Mouse (Mus musculus) liver, postnatal 0 days (tissue): ENCODE measurements at regions not wholly inside any gene's neighbourhood (a gene's known extent, or its start where the extent isn't known, plus 50 kb on each side); places are given as distances from the start of the nearest gene placed in this dataset.

Experiments used
- ATAC-seq: fragments of 200-750 bp; cut with Nextera tagmentation; 2 replicates; pipeline ENCODE4 v1.8.0; 2017; ENCODE audit warnings: mild to moderate bottlenecking, moderate library complexity
- DNase-seq: peaks from one replicate; pipeline ENCODE4 v3.0.0-alpha.2; 2016
- H3K27ac ChIP-seq: fragments of 300-500 bp; sonication (generic); 2 replicates; pipeline ENCODE4 v1.5.1; 2014; ENCODE audit warnings: antibody characterized with exemption, moderate library complexity, mild to moderate bottlenecking, low read depth
- H3K27me3 ChIP-seq: fragments of 300-500 bp; sonication (generic); 2 replicates; pipeline ENCODE4 v1.6.1; 2014; ENCODE audit warnings: low read length, control low read depth, mixed read lengths; ENCODE audit not compliant: insufficient read depth
- H3K36me3 ChIP-seq: fragments of 300-500 bp; sonication (generic); replicated peaks from 2 replicates; pipeline ENCODE4 v1.6.1; 2014; ENCODE audit warnings: mild to moderate bottlenecking, control low read depth, low read length, moderate library complexity, mixed read lengths; ENCODE audit not compliant: insufficient read depth
- H3K4me1 ChIP-seq: fragments of 300-500 bp; sonication (generic); 2 replicates; pipeline ENCODE4 v1.6.1; 2014; ENCODE audit warnings: antibody characterized with exemption, mild to moderate bottlenecking, control low read depth; ENCODE audit not compliant: insufficient read depth
- H3K4me2 ChIP-seq: fragments of 300-500 bp; sonication (generic); 2 replicates; pipeline ENCODE4 v1.6.1; 2014; ENCODE audit warnings: low read depth, mild to moderate bottlenecking, low read length, moderate library complexity, mixed read lengths
- H3K4me3 ChIP-seq: fragments of 300-500 bp; sonication (generic); 2 replicates; pipeline ENCODE4 v1.5.1; 2014; ENCODE audit warnings: low read depth, low read length
- H3K9ac ChIP-seq: fragments of 300-500 bp; sonication (generic); replicated peaks from 2 replicates; pipeline ENCODE4 v1.6.1; 2014; ENCODE audit warnings: mild to moderate bottlenecking, moderate library complexity
- H3K9me3 ChIP-seq: fragments of 300-500 bp; sonication (generic); 2 replicates; pipeline ENCODE4 v1.6.1; 2016; ENCODE audit warnings: mild to moderate bottlenecking, control low read depth, low read length, mixed read lengths
- CTCF ChIP-seq: sonication (generic); IDR thresholded peaks from 2 replicates; pipeline ENCODE4 v1.5.1; 2016; ENCODE audit warnings: antibody characterized with exemption, low read depth
- EP300 ChIP-seq: IDR thresholded peaks from 2 replicates; pipeline ENCODE4 v1.6.1; 2016; ENCODE audit warnings: antibody characterized with exemption, low read depth, mild to moderate bottlenecking
- WGBS: fragments of 180-500 bp; shearing (Covaris S2); extraction: QIAGEN DNeasy Blood & Tissue Kit; methylation state at CpG from one replicate; pipeline ENCODE4 v1.1.7; 2014; ENCODE audit not compliant: insufficient replicate concordance; 5-methylcytosine and 5-hydroxymethylcytosine counted together

DNA sequence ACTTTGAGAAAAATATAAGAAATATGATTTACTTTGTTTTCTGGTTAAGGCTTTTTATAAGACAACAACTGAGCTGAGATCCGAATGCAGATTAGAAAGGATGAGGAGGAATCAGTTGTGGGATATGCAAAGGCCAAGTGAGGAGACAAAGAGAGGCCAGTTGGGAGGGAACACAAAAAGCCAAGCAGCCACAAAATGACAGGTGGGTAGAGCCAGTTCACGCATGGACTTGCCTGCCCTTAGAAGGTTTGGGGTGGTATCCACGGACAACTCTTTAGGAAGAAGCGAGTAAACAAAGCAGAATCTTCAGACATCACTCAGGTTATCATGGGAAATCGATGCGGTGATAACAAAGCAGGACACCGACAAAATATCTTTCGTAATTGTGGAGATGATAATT, 123.2 kb downstream of the Gm5426 start:
- 86% methylated on average over 8 of the region's 8 CpGs for WGBS
- peaks cover 5% of the 10 kb centered on the region for H3K4me1 ChIP-seq
- ATAC-seq: no peak
- no peak overlapping the region for H3K9ac ChIP-seq
- H3K27me3 ChIP-seq: no peaks in the 10 kb centered on the region
- H3K4me2 ChIP-seq: no peak overlapping the region
- no peak overlapping the region for H3K27ac ChIP-seq
- H3K9me3 ChIP-seq: no peaks in the 10 kb centered on the region
- H3K4me3 ChIP-seq: no peak overlapping the region
- TF ChIP-seq CTCF: no peak
- TF ChIP-seq EP300: no peak
- no peak for DNase-seq
- no peaks in the 10 kb centered on the region for H3K36me3 ChIP-seq

DNA sequence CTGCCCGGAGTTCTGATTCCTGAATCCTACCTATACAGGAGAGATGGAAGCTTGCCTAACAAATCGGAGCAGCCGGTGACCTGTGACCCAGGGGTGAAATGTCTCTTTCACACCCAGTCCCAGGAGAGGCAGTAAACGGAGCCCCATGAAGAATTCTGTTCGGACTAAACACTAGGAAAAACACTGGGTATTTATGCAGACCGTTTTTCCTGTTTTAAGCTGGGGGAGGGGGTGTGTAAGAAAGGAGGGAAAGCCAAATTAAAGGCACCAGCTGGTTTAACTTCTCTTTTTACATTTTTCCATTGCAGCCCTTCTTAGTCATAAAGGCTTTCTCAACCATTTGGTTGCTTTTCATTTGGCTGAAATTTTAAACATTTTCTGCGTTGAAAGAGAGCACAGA, 127.1 kb downstream of the Gm5426 start:
- no peak for TF ChIP-seq EP300
- no peak for TF ChIP-seq CTCF
- no peak overlapping the region for H3K4me2 ChIP-seq
- no peak overlapping the region for H3K27ac ChIP-seq
- no peaks in the 10 kb centered on the region for H3K27me3 ChIP-seq
- 31% methylated on average over 7 of the region's 7 CpGs for WGBS
- H3K4me1 ChIP-seq: peaks cover 8% of the 10 kb centered on the region
- no peaks in the 10 kb centered on the region for H3K36me3 ChIP-seq
- no peak overlapping the region for H3K4me3 ChIP-seq
- peak; percentile 16 for DNase-seq
- H3K9me3 ChIP-seq: no peaks in the 10 kb centered on the region
- no peak overlapping the region for H3K9ac ChIP-seq
- ATAC-seq: no peak

DNA sequence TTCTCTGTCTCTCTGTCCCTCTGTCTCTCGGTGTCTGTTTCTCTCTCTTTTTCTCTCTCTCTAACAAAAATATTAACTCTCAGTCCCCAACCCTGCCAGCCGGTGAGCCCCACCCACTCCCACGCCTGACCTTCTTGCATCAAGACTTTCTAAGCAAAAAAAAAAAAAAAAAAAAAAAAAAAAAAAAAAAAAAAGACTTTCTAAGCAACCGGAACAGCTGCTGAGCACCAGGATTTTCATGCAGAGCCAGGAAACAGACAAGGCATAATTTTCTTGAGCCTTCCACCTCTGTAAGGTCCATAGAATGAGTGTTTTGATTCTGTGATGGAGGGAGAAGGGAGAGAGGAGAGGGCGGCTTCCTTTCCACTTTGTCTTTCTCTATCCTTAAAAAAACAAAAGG, 128.0 kb downstream of the Gm5426 start:
- no peaks in the 10 kb centered on the region for H3K36me3 ChIP-seq
- no peaks in the 10 kb centered on the region for H3K9me3 ChIP-seq
- no peak overlapping the region for H3K4me3 ChIP-seq
- no peak for TF ChIP-seq CTCF
- TF ChIP-seq EP300: no peak
- no peaks in the 10 kb centered on the region for H3K27me3 ChIP-seq
- no peak overlapping the region for H3K27ac ChIP-seq
- H3K4me2 ChIP-seq: no peak overlapping the region
- H3K9ac ChIP-seq: no peak overlapping the region
- H3K4me1 ChIP-seq: peaks cover 8% of the 10 kb centered on the region
- DNase-seq (no peak), ATAC-seq (no peak)
- WGBS: 40% methylated on average over 5 of the region's 5 CpGs

DNA sequence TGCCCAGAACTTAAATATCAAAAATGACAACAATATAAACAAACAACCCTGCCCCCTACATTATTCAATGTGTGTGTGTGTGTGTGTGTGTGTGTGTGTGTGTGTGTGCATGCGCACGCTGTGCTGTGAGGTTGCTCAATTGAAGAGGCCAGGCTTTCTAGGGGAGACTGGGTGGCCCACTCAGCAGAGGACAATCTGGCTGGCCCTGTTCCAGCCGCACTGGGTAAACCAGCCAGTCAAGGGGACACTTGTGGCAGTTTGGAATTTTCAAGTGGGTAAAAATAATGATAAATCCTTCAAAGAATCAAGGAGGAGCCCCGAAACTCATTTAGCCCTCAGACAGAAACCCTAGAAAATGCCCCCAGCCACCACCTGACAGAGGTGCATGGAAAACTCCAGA, 128.5 kb downstream of the Gm5426 start:
- no peak for ATAC-seq
- WGBS: 69% methylated on average over 4 of the region's 4 CpGs
- no peak overlapping the region for H3K9ac ChIP-seq

DNA sequence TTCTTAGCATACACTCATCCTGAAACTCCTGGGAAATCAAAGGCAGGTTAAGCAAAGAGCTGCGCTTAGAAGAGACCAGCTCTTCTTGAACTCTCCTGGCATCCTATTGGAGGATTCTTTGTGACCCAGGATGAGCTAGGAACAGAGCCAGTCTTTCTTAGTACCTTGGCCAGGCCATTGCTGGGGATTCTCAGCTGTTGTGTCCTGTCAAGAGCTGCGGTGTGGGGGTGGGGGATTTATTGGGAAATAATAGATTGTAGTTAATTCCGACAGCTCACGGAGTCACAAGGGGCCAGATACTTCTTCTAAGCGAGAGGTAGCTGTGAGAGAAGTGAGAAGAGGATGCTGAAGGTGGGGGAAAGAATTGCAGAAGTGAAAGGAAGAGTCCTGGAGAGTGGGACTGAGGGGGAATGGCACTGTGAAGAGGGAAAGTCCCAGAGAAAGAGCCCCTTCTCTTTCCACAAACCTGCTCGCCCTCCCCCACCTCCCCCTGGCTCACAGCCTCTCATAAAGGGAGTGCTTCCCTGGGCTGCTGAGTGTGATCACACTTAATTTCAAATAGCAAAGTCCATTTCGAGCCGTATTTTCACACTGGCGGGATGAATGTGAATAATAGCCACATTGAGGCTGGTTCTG, 129.8 kb downstream of the Gm5426 start:
- ATAC-seq (no peak), DNase-seq (no peak)
- Histone ChIP-seq H3K4me3 (no peak overlapping the region), H3K36me3 (no peaks in the 10 kb centered on the region), H3K27me3 (no peaks in the 10 kb centered on the region), H3K27ac (no peak overlapping the region), H3K9me3 (no peaks in the 10 kb centered on the region), H3K4me1 (peaks cover 8% of the 10 kb centered on the region), H3K4me2 (no peak overlapping the region), H3K9ac (no peak overlapping the region)
- 69% methylated on average over 9 of the region's 9 CpGs for WGBS
- TF ChIP-seq EP300 (no peak), CTCF (no peak)

More for the DNA sequence above, 128.5 kb downstream of the Gm5426 start:
- no peak overlapping the region for H3K27ac ChIP-seq
- H3K9me3 ChIP-seq: no peaks in the 10 kb centered on the region
- H3K4me3 ChIP-seq: no peak overlapping the region
- H3K27me3 ChIP-seq: no peaks in the 10 kb centered on the region
- H3K4me2 ChIP-seq: no peak overlapping the region
- peak; percentile 17 for DNase-seq
- H3K4me1 ChIP-seq: peaks cover 8% of the 10 kb centered on the region
- TF ChIP-seq EP300 (no peak), CTCF (no peak)
- no peaks in the 10 kb centered on the region for H3K36me3 ChIP-seq

DNA sequence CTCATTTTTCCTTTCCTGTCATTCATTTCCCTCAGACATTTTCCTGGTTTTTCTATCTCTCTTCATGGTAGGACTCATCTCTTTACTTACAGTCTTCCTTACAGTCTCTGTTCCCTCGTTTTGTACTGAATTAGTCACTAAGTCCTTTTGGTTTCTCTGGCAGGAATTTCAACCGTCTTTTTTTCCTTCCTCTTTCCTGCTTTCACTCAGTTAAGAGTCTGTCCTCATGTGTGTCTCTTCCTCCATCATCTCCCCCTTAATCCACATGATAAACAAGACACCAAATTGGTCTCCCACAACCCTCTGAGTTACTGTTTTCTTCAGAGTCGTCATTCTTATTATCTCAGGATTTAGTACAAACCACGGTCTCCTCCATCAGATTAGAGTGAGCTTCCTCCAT, 131.2 kb downstream of the Gm5426 start:
- H3K9me3 ChIP-seq: no peaks in the 10 kb centered on the region
- 42% methylated on average over 4 of the region's 4 CpGs for WGBS
- H3K27ac ChIP-seq: no peak overlapping the region
- H3K36me3 ChIP-seq: no peaks in the 10 kb centered on the region
- no peak overlapping the region for H3K4me2 ChIP-seq
- H3K4me3 ChIP-seq: no peak overlapping the region
- no peak overlapping the region for H3K9ac ChIP-seq
- TF ChIP-seq EP300 (no peak), CTCF (no peak)
- ATAC-seq (no peak), DNase-seq (no peak)
- H3K4me1 ChIP-seq: peaks cover 8% of the 10 kb centered on the region
- H3K27me3 ChIP-seq: no peaks in the 10 kb centered on the region
